Mouse (Mus musculus) cerebellum, adult 11-12 months (tissue): ENCODE data around the gene Rpusd1.
A peak's percentile ranks its signal among the peaks of the same experiment; 100 is the strongest.
"Not testable (repeated sequence)": the region's sequence is repeated elsewhere in the genome, so short reads cannot be mapped to it uniquely, and the experiment has no call there.

ENCODE experiments used
- DNase-seq: peaks from one replicate; pipeline ENCODE4 v3.0.0; 2022

Gene Rpusd1

DNA sequence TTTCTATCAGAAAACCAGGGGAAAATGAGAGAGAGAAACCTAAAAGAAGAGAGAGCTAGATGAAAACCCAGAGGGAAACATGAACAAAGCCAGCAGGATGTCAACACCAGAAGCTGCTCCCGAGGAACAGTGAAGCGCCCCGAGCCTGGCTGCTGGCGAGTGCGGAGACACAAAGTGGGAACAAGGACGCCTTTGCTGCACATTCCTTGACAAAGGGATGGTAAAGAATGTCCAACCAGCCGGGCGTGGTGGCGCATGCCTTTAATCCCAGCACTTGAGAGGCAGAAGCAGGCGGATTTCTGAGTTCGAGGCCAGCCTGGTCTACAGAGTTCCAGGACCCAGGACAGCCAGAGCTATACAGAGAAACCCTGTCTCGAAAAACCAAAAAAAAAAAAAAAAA, 14.0 kb downstream of the Rpusd1 start:
- DNase-seq: not testable (repeated sequence)

DNA sequence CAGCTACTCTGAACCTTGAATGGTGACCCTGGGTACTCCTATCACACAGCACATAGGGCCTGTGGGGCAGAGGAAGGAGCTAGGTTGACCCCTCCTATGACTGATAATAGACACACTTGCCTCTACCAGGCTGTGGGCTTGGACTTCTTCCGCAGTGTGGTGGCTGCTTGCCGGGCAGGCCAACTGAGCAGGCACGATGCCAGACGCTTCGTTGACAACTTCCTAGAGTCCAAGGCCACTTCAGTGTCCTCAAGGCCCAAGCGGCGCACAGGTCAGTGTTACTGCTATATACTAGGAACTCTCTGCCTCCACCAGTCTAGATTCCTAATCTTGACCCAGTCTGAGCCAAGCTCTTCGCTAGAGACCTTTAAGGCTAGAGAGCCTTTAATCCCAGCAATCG, 16.4 kb downstream of the Rpusd1 start:
- no peak for DNase-seq

DNA sequence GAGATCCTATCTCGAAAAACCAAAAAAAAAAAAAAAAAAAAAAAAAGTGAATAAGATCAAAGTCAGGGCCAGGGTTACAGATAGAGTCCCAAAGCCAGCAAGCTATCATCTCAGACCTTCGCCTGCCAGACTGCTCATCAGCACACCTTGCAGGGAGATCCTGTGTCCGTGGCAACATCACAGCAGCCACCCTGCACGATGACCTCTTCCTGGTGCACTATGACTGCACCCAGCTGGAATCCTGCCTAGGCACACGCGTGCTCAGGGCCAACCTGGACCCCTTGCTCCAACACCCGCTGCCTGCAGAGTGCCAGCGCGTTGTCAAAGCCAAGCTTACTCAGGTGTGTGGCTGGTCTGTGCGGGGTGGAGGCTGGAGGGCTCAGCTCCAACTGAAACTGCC, 16.8 kb downstream of the Rpusd1 start:
- DNase-seq: no peak

DNA sequence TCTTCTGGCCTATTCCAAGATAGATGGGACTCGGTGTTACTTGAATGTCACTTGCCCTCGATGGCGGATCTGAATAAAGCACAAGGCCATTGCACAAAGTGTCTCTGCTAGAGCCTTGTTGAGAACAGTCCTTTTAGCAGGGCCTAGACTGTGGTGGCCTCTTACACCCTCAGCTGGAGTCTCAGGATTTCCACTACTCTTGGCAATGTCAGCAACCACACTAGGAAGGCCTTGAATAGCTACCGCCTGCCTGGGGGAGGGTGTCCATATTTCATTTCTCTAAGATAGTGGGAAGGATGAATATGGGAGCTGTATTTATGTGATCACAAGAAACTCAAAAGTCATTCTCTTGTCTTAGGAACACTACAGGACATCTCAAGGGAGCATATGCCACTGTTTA, 20.8 kb downstream of the Rpusd1 start:
- no peak for DNase-seq

DNA sequence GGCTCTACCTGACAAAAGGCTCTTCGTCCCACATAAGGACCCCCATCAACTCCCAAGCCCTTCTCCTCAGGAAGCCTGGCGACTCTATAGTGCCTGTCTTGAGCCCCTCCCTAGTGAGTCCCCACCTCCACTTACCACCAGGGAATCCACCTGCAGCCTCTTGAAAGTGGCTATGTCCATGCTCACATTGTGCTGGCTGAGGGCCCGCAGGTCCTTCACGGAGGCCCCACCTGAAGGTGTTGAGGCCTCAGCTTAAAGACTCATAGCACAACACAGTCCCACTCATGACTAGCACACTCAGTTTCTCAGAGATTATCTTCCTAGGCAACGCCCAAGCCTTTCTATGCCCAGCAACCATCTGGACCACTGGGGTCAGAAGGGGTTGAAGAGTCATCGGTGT, 21.8 kb downstream of the Rpusd1 start:
- DNase-seq: no peak

DNA sequence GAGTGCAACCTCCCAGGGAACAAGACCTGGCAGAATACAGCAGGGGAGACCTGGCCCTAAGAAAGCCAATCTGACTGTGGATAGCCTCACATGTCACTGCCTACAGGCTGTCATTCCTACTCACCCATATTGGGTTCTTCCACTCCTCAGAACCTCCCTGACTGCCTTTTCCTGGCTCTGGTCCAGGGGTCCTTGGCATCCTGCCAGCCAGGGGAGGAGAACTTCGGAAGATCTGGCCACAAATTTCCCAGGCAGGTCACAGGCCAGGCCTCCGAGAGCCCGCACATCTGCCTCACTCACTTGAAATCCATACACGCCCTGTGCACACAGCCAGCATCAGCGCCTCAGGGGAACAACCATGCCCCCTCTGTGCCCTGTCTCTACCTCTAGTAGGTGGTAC, 24.0 kb downstream of the Rpusd1 start:
- DNase-seq: no peak

DNA sequence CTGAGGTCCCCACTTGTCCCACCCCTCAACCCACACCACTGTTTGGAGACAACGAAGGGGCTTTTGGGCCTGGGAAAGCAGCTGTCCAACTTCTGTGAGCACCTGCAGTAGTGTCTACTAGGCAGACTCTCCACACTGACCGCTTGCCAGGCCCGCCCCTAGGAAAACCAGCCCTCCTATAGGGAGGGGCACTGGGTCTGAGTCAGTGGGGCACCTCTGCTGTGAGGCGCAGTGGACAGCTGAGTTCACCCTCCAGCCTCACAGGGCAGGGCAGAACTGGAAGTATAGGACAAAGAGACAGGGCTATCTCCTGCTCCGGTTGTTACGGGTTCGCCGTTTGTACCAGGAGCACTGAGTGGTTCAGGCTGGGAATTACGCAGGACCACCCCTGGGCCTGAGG, 26.8 kb downstream of the Rpusd1 start, which contains the start of gene Msln:
Msln (minus strand) TSS at position 138 of the 400 bp plus-strand sequence.
- no peak for DNase-seq

DNA sequence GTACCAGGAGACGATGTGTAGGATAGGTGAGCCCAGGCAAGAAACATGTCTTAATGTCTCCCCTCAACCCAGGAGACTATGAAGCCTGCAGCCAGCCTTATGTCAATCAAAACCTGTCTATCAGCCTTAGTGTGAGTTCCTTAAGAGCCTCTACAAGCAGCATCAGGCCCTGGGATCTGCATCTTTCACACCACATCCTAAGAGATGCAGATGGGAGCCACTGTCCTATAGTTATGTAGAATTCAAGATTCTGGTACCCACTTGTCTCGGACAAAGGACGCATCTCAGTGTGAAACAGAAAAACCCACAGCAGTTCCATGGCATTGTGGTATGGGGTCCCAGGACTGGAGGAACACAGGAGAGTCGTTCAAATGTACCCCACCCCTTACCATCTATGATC, 27.6 kb downstream of the Rpusd1 start:
- DNase-seq: no peak

DNA sequence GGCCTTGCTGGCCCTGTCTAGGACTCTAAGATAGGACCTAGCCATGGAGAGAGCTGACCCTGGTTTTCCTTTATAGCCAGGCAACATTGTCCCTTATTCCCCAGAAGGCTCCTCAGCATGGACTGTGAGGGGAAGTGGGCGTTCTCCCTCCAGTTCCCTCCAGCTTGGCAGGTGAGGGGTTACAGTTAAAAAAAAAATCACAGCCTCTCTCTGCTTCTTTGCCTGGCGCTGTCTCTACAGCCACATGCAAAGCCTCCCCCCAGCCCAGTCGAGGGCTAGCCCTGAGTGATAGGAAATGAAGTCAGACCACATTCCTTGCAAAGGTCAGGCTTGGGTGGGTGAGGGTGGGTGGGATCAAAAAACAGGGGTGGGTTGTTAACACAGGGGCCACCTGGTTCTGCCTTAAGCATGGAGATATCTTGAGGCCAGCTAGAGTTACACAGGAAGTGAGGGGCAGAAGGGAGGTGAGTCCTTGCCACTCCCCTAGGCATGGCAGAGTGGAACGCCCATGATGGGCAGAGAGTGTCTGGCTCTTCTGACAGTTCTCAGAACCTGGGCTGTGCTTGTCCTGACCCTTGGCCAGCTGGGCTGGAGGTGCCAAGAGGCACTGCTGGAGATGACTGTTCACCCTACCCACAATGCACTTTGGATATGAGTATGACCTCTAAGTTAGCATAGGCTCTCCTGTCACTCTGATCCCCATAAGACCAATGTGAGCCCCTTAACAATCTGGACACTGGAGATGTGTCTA, 28.3 kb downstream of the Rpusd1 start:
- no peak for DNase-seq

DNA sequence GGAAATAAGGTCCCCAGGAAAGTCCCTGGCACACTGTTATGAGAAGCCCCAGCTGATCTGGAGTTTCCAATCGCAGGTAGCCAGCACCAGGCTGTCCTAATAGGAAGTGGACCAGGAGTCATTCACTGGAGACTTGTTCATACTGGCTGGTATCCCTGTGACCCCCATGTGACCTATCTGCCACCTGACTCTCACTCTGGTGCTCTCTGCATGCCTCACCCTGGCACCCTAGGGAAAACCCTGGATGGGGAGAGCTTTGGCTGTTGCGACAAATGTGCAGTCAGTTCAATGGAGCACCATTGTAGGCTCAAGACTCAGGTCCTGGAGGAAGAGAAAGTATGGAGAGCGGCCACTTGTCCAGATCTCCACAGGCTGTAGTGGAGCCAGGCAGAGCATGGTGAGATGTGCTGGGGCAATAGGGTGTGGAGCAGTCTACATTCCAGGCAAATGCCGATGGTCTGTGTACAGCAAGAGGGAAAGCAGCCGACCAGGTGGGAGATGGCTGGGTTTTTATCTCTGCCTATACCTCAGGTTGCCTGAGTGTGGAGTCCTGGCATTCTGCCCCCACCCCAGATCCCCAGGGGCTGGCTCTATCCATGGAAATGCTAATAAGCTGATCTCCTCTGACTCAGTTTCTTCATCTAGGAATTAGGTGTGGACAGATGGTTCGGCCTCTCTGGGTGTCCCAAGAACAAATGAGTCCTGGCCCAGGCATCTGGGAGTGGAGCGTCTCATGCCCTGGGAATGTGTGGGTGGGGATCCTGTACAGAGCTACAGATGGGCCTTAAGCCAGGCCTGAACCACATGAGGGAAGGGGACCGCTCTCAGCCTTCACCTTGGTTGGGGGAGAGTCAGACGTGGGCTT, 29.1 kb downstream of the Rpusd1 start:
- DNase-seq: no peak

DNA sequence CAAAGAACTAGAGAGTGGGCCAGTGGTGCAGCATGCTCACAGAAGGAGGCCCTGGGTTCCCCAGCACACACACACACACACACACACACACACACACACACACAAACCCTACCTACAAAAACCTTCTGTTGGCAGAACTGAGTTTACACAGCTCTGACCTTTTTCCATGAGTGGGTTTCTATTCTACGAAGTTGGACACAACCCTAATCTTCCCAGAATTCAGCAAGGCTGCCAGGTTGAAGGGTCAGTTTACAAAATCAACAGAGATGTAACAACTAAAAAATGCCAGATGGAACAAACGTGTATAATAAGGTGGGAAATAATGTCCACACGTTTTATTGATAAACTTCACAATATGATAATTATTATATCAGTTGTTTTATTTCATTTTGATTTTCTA, 30.2 kb downstream of the Rpusd1 start:
- no peak for DNase-seq

DNA sequence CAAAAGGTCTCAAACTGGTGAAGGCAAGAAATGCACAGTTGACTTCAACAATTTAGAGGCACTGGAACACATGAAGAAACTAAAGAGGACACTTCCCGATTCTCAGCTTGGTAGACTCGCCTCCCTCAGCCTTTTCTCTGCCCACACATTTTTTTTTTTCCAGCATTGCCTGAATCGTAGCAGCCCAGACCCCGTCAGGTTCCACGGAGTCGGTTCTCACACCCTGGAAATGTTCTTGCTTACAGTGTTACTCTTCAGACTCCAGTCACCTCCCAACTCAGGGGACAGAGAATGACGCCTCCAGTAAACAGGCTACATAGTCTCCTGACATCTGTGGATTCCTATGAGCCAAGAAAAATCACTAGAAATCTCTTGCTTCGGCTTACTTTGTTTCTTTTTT, 32.7 kb downstream of the Rpusd1 start:
- DNase-seq: no peak

DNA sequence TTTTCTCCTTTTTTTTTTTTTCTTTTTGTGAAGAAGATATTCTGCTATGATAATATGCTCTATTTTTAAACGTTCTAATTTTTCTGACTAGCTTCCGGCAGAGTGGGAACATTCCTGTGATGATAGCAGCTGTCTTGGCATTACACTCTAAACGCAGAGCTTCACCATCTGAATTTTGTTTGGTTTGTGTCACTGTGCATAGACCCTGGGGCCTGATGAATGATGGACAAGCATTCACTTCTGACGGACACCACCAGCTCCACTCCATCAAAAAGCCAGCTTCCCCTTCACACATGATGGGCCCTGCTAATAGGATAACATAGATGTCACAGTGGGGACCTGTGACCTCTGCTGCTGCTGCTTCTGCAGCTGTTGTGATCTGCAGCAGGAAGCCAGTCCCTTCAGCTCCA, 34.1 kb downstream of the Rpusd1 start:
- DNase-seq: no peak

DNA sequence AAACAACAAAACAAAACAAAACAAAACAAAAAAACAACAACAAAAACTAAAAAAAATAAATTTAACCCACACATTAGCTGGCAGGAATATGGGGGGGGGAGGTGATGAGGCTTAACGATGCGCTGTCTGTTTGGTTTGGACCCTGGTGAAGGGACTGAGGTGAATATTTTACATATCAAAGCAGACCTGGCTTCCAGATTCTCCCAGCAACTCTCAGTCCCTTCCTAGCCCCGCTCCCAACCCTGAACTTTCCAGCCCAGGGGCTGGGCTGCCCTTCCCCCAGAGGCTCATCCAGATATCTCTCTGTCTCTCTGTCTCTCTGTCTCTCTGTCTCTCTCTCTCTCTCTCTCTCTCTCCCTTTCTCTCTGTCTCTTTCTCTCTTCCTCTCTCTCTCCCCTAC, 35.1 kb downstream of the Rpusd1 start:
- no peak for DNase-seq

DNA sequence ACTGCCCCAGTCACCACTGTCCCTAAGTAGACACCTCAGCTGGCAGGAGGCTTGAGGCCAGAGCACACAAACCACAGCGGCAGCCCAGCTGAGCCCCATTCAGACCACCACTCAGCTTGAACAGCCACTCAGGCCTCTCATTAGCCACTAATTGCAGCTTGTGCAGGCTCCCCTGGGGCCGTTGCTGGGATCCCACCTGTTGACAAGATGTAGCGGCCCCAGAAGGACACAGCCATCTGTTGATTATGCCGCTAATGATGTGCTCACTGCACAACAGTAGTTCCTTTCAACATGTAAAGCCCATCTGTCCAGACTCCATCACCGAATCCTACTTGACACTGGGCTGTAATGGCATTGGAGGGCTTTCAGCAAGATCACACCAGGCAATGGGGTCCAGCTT, 38.4 kb downstream of the Rpusd1 start:
- no peak for DNase-seq

DNA sequence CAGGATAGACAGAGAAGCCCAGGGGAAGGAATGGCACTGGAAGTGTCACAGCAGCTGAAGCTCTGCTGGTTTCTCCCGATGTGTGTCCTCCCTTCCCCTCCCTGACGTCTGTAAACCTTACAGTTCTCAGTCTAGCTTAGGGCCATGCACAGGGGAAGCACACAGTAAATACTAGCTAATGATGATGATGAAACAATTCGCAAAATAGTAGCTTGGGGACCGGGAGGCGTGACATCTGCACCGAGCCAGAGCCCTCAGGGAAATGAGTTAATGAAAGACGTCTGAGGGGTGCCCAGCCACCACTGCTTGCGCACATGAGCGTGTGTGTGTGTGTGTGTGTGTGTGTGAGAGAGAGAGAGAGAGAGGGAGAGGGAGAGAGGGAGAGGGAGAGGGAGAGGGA, 41.9 kb downstream of the Rpusd1 start:
- no peak for DNase-seq

DNA sequence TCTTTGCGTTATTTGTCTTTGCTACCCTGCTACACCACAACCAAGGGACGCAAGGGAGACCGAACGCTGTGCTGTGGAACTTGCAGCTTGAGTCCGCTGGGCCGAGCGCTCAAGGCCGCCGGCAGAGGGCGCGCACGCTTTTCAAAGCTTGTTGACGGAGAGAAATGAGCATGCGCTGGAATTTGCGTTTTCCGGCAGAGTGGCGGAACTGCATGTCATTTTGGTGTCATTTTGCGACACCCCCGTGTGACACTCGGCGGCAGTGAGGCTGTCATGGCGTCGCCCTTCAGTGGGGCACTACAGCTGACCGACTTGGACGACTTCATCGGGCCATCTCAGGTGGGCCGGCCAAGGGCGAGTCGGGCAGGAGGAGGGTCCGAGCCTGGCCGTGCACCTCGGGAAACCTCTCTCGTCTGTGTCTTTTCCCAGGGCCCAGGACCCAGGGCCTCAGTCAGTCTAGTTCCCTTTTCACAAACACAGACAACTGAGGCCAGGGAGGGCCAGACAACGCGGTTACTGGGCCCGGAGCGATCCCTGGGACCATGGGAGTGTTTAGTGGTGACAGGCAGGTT, 46.2 kb downstream of the Rpusd1 start, which contains the start of gene Narfl:
Narfl (plus strand) TSS at position 228 of the 572 bp plus-strand sequence.
- peak; percentile 96 for DNase-seq

DNA sequence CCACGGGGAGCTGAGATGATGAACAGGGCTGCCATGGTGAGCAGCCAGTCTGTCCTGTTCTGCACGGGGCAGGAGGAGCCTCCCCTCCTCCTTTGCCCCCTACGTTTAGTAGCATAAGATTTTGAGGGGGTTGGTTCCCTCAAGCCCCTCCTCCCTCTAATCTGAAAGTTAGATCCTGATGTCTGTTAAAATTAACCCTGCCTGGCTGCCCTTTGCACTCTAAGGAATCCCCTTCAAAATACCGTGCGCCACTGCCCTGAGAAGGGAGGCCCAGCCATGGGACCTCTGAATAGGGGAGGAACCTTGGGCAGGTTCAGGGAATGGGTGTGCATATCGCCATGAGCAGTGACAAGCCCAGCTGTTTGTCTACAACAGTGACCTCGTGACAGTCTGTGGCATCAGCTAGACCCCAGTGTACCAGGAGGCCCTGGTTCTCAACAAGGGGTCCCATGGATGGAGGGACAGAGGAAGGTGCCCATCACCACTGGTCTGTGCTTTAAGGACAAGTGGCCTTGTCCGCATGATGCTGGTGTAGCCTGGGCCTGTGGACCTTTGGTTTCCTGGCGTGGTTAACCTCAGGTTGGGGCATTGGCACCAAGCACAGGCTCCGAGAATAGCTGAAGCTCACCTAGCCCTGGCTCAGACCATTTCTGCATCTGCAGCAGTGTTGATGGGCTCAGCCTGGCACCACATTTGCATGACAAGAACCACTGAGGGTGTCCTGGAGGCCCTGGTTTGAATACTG, 48.0 kb downstream of the Rpusd1 start:
- DNase-seq: peak; percentile 23

DNA sequence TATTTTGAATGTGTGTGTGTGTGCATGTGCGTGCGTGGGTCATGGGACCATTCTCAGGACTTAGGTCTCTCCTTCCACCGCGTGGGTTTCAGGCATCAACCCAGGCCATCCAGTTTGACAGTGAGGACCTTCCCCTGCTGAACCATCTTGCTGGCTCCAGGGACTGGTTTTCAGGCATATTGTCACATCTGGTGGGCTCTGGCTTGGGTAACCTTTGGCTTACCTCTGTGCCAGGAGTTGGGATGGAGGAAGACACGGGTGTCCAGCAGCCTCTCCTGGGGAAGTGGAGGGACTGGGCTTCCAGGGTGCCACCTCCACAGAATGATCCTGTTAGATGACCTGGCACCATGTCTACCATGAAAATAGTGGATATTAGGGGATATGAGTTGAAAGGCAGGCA, 50.5 kb downstream of the Rpusd1 start:
- no peak for DNase-seq
